Mouse (Mus musculus) heart, adult 9 months (tissue): ENCODE results near the gene Ctbp1.

ENCODE experiments used
- DNase-seq, 2 experiments: peaks; one replicate each; pipeline ENCODE4 v3.0.0; 2022; ENCODE audit warnings: low spot score in 2 of 2

The Ctbp1 gene

GRCm38 (mm10) chr5:33274953-33275454 lies at the start of gene Ctbp1:
Ctbp1 (minus strand) TSS chr5:33274994.
- DNase-seq = peak; percentile 92 to 93

- no peak for DNase-seq
These were observed 49.7 kb upstream of the Ctbp1 start for GRCm38 (mm10) chr5:33324491-33324890.

GRCm38 (mm10) chr5:33312192-33312591 lies 37.4 kb upstream of the Ctbp1 start:
- DNase-seq = no peak

GRCm38 (mm10) chr5:33310704-33311462 lies 36.1 kb upstream of the Ctbp1 start:
- no peak for DNase-seq

- DNase-seq = no peak
These were observed 27.0 kb upstream of the Ctbp1 start for GRCm38 (mm10) chr5:33301801-33302200.

- DNase-seq = no peak
These were observed 22.4 kb upstream of the Ctbp1 start for GRCm38 (mm10) chr5:33297164-33297563.

GRCm38 (mm10) chr5:33293796-33294430 lies 19.1 kb upstream of the Ctbp1 start:
- no peak for DNase-seq

GRCm38 (mm10) chr5:33283951-33284350 lies 9.2 kb upstream of the Ctbp1 start:
- no peak for DNase-seq

- DNase-seq = no peak
These were observed 6.6 kb upstream of the Ctbp1 start for GRCm38 (mm10) chr5:33281428-33281827.

GRCm38 (mm10) chr5:33278950-33279349 lies 4.2 kb upstream of the Ctbp1 start:
- DNase-seq = no peak

GRCm38 (mm10) chr5:33277286-33277685 lies 2.5 kb upstream of the Ctbp1 start:
- no peak for DNase-seq

- DNase-seq = no peak
These were observed 960 bp upstream of the Ctbp1 start for GRCm38 (mm10) chr5:33275754-33276153.

GRCm38 (mm10) chr5:33274085-33274952 lies 475 bp downstream of the Ctbp1 start:
- peak; percentile 92 to 93 for DNase-seq

GRCm38 (mm10) chr5:33273777-33274084 lies 1.1 kb downstream of the Ctbp1 start:
- DNase-seq = no peak

GRCm38 (mm10) chr5:33272845-33273776 lies 1.7 kb downstream of the Ctbp1 start:
- no peak for DNase-seq

GRCm38 (mm10) chr5:33272146-33272545 lies 2.6 kb downstream of the Ctbp1 start:
- DNase-seq = no peak

- peak; percentile 62 to 81 for DNase-seq
These were observed 4.2 kb downstream of the Ctbp1 start for GRCm38 (mm10) chr5:33270568-33270967.

GRCm38 (mm10) chr5:33254416-33254815 lies 20.4 kb downstream of the Ctbp1 start:
- DNase-seq = no peak

- peak in 1 of 2 experiments; percentile 9 for DNase-seq
These were observed 26.6 kb downstream of the Ctbp1 start for GRCm38 (mm10) chr5:33248186-33248585.

GRCm38 (mm10) chr5:33247387-33247786 lies 27.4 kb downstream of the Ctbp1 start:
- no peak for DNase-seq

GRCm38 (mm10) chr5:33245701-33246100 lies 29.1 kb downstream of the Ctbp1 start:
- DNase-seq = peak; percentile 86 to 89
